Mouse (Mus musculus) heart, adult 2 months (tissue): ENCODE data around the gene Ppm1e. TPM values are rescaled to one million over a fixed set of nuclear protein-coding genes. Genes with fewer than 3 reads are reported as not detected.

Experiments
- DNase-seq, 2 experiments: peaks; one replicate each; pipeline ENCODE4 v3.0.0; 2021
- H3K27ac ChIP-seq: fragments of 200-600 bp; 2 replicates; pipeline ENCODE4 v1.8.1; 2022
- H3K27me3 ChIP-seq: fragments of 200-500 bp; 2 replicates; pipeline ENCODE4 v1.6.1; 2012; ENCODE audit warnings: mild to moderate bottlenecking, low read length, inconsistent platforms, mixed read lengths; ENCODE audit not compliant: control insufficient read depth, insufficient read depth
- H3K36me3 ChIP-seq: fragments of 200-500 bp; 2 replicates; pipeline ENCODE4 v1.6.1; 2012; ENCODE audit warnings: low read length, inconsistent platforms; ENCODE audit not compliant: control insufficient read depth, insufficient read depth
- H3K4me1 ChIP-seq: fragments of 200-500 bp; 2 replicates; pipeline ENCODE4 v1.6.1; 2011; ENCODE audit warnings: low read length; ENCODE audit not compliant: control insufficient read depth, insufficient read depth
- H3K4me3 ChIP-seq: fragments of 200-600 bp; 2 replicates; pipeline ENCODE4 v1.8.1; 2022
- H3K79me2 ChIP-seq: fragments of 200-500 bp; replicated peaks from 2 replicates; pipeline ENCODE4 v1.6.1; 2012; ENCODE audit warnings: mild to moderate bottlenecking, inconsistent platforms, low read length, moderate library complexity, mixed read lengths; ENCODE audit not compliant: control insufficient read depth, insufficient read depth
- H3K9ac ChIP-seq: fragments of 200-500 bp; 2 replicates; pipeline ENCODE4 v1.6.1; 2012; ENCODE audit warnings: low read depth, mild to moderate bottlenecking, control low read depth, inconsistent platforms, low read length, mixed read lengths
- CTCF ChIP-seq: fragments of 200-600 bp; IDR thresholded peaks from 2 replicates; pipeline ENCODE4 v1.8.1; 2022; ENCODE audit warnings: antibody characterized with exemption, mild to moderate bottlenecking, moderate library complexity
- EP300 ChIP-seq: fragments of 200-500 bp; IDR thresholded peaks from 2 replicates; pipeline ENCODE4 v1.6.1; 2011; ENCODE audit warnings: low read depth, low read length, control low read depth; ENCODE audit not compliant: insufficient read depth
- POLR2A ChIP-seq: fragments of 200-500 bp; IDR thresholded peaks from 2 replicates; pipeline ENCODE4 v1.6.1; 2011; ENCODE audit warnings: mild to moderate bottlenecking, low read depth, low read length, control low read depth; ENCODE audit not compliant: insufficient read depth
- WGBS: fragments of 180-500 bp; shearing (Covaris S2); methylation state at CpG from one replicate; pipeline ENCODE4 v1.1.7; 2018; 5-methylcytosine and 5-hydroxymethylcytosine counted together
- intact Hi-C: fragments of 180-260 bp; cut with DNase I; formaldehyde crosslinking; loops from one replicate; pipeline ENCODE4 v1.15.1; 2025
- polyA plus RNA-seq: library from polyadenylated mRNA; depleted of rRNA; stranded (reverse); fragments of >200 nt; gene quantifications from 2 replicates; pipeline ENCODE4 v1.2.3, GENCODE M21; 2012
- total RNA-seq, 2 experiments: library from RNA; stranded (reverse); gene quantifications; 2 replicates each; pipeline ENCODE4 v1.2.3; 2021

Gene Ppm1e
- total and polyA plus RNA-seq, 3 experiments: 1.8 to 6.9 (median 6.3) TPM

- no peaks in the 10 kb centered on the region for H3K79me2 ChIP-seq
- H3K36me3 ChIP-seq: no peaks in the 10 kb centered on the region
- TF ChIP-seq CTCF: no peak
- TF ChIP-seq EP300: no peak
- no peak for TF ChIP-seq POLR2A
- no peak overlapping the region for H3K9ac ChIP-seq
- no peak for DNase-seq
- intact Hi-C loops: no loop called here
- no peak overlapping the region for H3K4me3 ChIP-seq
- no peaks in the 10 kb centered on the region for H3K27me3 ChIP-seq
- WGBS: 71% methylated on average over 5 of the region's 5 CpGs
- H3K4me1 ChIP-seq: no peaks in the 10 kb centered on the region
- no peak overlapping the region for H3K27ac ChIP-seq
These were observed 104.7 kb downstream of the Ppm1e start for GRCm38 (mm10) chr11:87254149-87254548.

DNA sequence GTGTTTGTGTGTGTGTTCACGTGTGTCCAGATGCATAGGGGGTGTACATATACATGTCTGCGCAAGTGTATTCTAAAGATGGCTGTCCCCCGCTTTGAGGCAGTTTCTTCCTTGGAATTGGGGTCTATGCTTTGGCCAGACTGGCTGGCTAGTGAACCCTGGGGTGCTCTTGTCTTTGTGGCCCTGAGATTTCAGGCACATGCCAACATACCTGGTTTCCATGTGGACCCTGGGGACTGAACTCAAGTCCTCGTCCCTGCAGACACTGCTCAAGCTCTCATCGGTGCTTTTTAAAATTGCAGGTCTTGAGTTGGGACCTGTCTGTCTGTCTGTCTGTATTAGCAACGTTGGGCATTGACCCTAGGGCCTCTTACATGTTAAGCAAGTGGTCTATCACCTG is 105.5 kb downstream of the Ppm1e start:
- TF ChIP-seq EP300: no peak
- TF ChIP-seq POLR2A: no peak
- no peak for TF ChIP-seq CTCF
- H3K27ac ChIP-seq: no peak overlapping the region
- H3K36me3 ChIP-seq: no peaks in the 10 kb centered on the region
- intact Hi-C loops: no loop called here
- 89% methylated on average over 6 of the region's 6 CpGs for WGBS
- H3K4me1 ChIP-seq: no peaks in the 10 kb centered on the region
- no peak overlapping the region for H3K9ac ChIP-seq
- no peak for DNase-seq
- no peaks in the 10 kb centered on the region for H3K79me2 ChIP-seq
- H3K4me3 ChIP-seq: no peak overlapping the region
- H3K27me3 ChIP-seq: no peaks in the 10 kb centered on the region

- no peaks in the 10 kb centered on the region; the same call in 1 of the 2 replicates for H3K36me3 ChIP-seq
- no peaks in the 10 kb centered on the region for H3K27me3 ChIP-seq
- no peak overlapping the region for H3K4me3 ChIP-seq
- H3K79me2 ChIP-seq: no peaks in the 10 kb centered on the region
- peaks cover 2% of the 10 kb centered on the region for H3K4me1 ChIP-seq
- DNase-seq: no peak
- no peak overlapping the region for H3K27ac ChIP-seq
- intact Hi-C loops: no loop called here
- 81% methylated on average over 6 of the region's 6 CpGs for WGBS
- TF ChIP-seq POLR2A: no peak
- TF ChIP-seq EP300: no peak
- H3K9ac ChIP-seq: no peak overlapping the region
These were observed 108.7 kb downstream of the Ppm1e start for GRCm38 (mm10) chr11:87250132-87250531.

DNA sequence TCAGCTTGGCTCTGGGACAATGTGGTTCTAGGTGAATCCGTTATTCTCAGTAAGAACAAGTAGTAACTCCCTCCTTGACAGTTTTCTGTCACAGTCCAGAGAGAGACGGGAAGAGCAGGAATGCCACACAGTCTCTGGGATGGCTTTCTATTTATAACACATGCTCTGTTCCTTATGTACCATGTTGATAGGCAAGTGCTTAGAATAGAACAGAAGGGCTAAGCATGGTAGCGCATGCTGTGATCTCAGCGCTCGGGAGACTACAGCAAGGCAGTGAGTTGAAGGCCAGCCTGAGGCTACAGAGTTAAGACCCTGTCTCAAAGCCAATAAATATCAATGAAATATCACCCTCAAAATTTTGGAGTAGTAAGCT is 111.3 kb downstream of the Ppm1e start:
- H3K4me3 ChIP-seq: no peak overlapping the region
- H3K27me3 ChIP-seq: no peaks in the 10 kb centered on the region
- DNase-seq: peak in 1 of 2 experiments; percentile 21
- intact Hi-C loops: loop anchor here (5.0 kb wide), 1 partner anchor 50 kb away; no protein-coding TSS in a partner anchor
- TF ChIP-seq EP300: 0 out of 2 replicates have a peak, but pooled peaks have one; percentile 41
- no peak for TF ChIP-seq CTCF
- H3K36me3 ChIP-seq: no peaks in the 10 kb centered on the region; the same call in 1 of the 2 replicates
- H3K27ac ChIP-seq: peak overlapping the region; percentile 66
- 67% methylated on average over 5 of the region's 5 CpGs for WGBS
- peaks cover 2% of the 10 kb centered on the region for H3K4me1 ChIP-seq
- peak overlapping the region; percentile 51 for H3K9ac ChIP-seq
- no peaks in the 10 kb centered on the region for H3K79me2 ChIP-seq

DNA sequence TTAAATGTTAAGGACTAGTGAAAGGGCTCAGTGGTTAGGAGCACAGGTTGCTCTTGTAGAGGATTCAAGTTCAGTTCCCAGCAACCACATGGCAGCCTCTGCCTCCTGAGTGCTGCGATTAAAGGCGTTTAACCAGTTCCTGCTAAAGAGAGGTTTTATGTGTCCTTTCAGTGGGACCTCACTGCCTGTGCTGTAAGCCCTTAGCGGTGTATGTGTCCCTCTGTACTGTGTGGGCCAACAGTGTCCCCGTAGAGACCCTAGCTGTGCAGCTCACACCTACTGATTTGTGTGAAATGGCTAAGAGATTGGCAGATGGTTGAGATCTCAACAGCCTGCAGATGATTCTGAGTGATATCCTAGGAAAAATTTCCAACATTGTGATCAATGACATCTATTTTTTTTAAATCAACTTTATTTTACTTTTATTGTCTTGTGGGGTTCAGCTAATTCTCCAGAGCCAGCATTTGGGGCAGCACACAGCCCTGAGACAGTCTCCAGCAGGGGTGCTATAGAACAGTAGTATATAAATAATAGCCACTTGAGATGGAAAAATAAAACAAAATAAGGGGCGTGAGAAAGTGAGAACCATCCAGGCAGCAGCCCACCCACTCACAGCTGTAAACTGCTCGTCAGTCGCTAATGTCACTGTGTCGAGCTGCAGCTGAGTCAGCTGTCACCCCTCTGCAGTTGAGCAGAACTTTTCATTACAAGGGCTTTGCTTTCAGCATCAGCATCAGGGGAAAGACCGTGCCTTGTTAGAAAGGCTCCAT is 111.9 kb downstream of the Ppm1e start:
- Histone ChIP-seq H3K79me2 (no peaks in the 10 kb centered on the region), H3K4me1 (peaks cover 2% of the 10 kb centered on the region), H3K9ac (peak overlapping the region; percentile 51), H3K4me3 (no peak overlapping the region), H3K27me3 (no peaks in the 10 kb centered on the region), H3K27ac (peak overlapping the region; percentile 66), H3K36me3 (no peaks in the 10 kb centered on the region; the same call in 1 of the 2 replicates)
- WGBS: 58% methylated on average over 9 of the region's 9 CpGs
- peak in 1 of 2 experiments; percentile 20 for DNase-seq
- no peak for TF ChIP-seq EP300
- no peak for TF ChIP-seq POLR2A
- peak; percentile 65 for TF ChIP-seq CTCF
- intact Hi-C loops: loop anchor here (5.0 kb wide), 1 partner anchor 50 kb away; no protein-coding TSS in a partner anchor

- Histone ChIP-seq H3K79me2 (no peaks in the 10 kb centered on the region), H3K27me3 (no peaks in the 10 kb centered on the region), H3K4me3 (no peak overlapping the region), H3K36me3 (no peaks in the 10 kb centered on the region; the same call in 1 of the 2 replicates), H3K4me1 (peaks cover 2% of the 10 kb centered on the region), H3K9ac (no peak overlapping the region), H3K27ac (no peak overlapping the region)
- no peak for DNase-seq
- no peak for TF ChIP-seq POLR2A
- no peak for TF ChIP-seq CTCF
- no peak for TF ChIP-seq EP300
- 65% methylated on average over 4 of the region's 4 CpGs for WGBS
- intact Hi-C loops: loop anchor here (5.0 kb wide), 1 partner anchor 51 kb away; no protein-coding TSS in a partner anchor
These were observed 112.6 kb downstream of the Ppm1e start for GRCm38 (mm10) chr11:87246107-87246651.
